Mouse (Mus musculus): ENCODE data around the gene Rbm44.

The Rbm44 gene

DNA sequence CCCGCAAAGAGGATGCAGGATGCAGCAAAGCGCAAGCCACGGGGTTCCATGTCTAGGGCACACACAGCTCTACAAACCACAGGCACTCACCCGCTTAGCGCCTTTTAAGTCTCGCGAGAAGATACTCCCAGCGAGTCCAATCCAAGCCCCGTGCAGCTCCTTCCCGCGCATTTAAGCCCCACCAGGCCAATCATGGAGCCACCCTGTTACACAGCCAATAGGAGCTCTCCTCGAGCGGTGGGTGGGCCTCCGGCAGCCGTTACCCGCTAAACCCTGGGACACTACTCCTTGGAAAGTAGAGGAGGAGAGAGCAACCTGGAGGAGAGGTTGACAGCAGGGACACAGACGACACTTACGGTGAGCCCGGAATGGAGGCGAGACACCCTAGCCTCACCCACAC, at the start of gene Rbm44:
Rbm44 (plus strand) TSS at position 277 of the 400 bp plus-strand sequence.
- DNase-seq: no peak

DNA sequence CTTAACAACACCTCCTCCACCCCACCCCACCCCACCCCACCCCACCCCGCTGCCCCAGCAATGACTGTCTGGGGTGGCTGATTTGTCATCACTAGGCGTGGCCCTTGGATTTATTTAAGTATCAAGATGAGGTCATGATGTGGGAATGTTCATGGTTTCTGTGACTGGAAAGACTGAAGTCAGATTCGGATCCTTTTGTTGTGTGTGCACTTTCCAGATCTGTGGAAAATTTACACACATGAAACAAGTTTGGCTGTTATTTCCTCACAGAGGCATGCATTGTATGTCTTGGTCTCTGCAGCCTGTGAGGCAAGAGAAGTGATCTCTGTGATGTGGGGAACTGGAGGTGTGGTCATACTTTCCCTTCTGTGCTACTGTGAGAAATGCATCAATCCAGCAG, 49.6 kb upstream of the Rbm44 start:
- DNase-seq: peak; percentile 18 to 23

DNA sequence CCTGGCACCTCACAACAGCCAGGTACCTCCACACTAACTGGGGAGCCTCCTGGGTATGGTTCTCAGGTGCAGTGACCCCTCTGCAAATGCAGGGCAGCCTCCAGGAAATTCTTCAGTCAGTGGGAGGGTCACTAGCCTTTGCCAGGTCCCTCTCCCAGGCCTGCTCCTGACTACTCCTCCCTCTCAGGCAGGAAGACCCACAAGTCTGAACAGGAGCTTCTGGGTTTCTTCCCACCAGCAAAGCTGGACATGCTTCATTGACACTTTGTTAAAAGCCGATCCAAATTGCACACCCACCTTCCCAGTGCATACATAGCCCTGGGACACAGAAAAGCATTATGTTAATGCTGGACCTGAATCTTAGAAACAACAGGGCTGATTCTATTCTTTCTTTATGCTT, 49.0 kb upstream of the Rbm44 start:
- DNase-seq: peak in 1 of 2 experiments; percentile 20

DNA sequence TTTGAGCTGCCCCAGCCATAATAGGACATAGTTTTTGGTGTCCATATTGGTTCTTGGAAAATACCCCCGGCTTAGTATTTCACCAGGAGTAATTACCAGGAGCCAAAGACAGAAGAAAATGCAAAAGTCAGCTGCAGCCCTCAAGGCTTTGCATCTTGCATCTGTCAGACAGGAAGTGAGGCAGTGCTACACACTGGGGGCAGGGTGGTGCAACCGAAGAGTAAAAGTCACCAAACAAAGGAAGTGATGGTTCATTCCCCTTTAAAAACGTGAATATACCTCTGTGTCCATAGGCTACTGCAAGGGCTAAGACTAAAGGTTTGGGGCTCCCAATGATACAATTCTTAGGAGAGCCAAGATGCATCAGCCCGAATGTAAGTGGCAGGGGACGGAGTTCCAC, 48.4 kb upstream of the Rbm44 start:
- peak; percentile 27 to 30 for DNase-seq

DNA sequence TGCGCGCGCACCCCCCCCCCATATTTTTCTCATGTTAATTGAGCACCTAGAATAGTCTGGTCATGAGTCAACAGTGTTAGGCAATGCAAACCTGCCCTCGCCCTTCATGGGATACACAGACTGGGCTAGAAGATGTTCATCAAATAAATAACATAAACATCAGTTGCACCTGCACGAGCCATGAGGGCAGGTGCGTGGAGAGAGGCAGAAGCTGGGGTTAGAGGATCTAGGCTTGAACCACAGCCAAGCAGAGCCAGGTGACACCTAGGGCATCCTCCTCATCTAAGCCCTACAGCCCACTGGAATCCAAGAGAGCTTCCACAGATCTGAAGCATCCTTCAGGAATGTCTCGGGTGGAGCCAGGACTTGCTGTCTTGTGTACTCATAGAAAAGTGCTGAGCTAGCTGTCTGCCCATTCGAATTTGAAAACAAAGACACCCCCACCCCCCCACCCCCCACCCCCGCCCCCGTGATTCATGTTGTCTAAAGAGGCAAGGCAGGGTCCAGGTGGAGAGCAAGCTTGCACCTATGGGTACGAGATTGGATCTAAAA, 47.5 kb upstream of the Rbm44 start:
- peak in 1 of 2 experiments; percentile 16 for DNase-seq

DNA sequence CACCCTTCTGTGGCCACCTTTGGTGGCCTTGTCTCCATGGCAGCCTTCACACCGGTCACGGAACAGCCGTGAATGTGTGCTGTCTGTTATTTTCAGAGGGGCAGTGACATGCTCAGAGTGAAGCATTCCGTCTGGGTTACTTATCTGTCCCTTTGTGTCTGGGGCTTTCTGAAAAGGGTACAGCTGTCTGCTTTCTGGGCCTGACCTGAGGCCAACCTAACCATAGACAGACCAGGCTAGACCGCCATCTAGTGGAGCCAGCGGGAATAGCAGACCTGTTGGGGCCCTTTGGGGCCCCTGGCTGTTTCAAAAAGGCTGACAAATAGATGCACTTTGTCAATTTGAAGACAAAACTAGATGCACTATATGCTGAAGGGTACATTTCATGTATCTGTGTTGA, 46.0 kb upstream of the Rbm44 start:
- peak; percentile 75 to 85 for DNase-seq

DNA sequence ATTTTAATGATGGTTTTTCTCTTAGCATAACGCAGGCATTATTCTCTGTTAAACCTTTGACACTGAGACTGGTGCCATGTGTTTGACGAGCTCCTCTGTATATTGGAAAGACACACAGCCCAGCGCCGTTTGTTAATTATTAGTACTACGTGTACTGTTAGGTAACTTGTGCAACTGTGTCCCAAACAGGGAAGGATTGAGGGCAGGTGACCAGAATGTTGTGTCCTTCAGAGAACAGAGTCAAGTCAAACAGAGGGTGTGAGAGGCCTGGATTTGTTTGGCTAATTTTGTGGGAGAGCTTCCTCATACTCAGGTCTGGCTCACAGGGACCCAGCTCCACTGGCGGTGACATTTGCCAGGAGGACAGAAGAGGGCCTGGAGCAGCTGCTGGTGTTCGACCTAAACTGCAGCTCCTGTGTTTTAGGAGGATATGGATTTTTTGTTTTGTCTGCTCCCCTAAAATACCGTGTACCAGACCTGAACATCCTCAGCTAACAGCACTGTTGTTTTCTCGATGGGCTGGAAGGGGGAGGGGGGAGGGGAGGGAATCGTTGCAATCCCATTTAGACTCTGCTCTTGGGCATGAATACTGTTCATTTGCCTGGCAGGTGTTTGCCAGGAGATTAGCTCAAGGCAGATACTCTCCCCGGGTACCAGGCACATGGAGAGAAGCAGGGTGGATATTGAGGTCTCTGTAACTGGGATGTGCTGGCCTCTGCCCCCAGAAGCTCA, 43.0 kb upstream of the Rbm44 start:
- no peak for DNase-seq

DNA sequence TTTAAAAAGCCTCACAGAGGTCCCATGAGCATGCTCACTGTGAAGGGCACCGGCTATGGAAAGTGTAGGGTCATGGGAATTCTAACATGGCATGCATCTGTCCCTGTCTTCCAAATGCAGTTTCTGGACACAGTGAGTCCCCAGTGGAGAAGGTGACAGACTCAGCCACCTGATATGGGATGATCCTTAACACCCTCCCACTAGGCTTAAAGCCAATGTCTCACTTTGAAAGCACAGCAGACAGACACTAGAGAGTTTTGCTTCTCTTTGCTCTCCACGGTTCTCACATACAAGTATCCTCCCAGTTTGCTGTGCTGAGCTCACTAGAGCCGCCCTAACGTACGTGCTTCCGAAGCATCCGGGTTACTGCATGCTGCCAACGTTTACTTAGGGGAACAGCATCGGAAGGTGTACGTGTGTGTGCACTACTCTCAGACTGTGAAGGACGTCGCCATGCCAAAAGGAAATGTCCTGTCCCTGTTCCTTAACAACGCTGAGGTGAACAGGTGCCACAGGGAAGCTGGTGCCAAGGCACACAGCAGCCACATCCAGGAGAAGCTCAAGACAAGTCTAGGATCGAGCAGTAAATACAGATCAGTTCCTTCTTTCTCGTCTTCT, 41.4 kb upstream of the Rbm44 start:
- DNase-seq: peak in 1 of 2 experiments; percentile 52

DNA sequence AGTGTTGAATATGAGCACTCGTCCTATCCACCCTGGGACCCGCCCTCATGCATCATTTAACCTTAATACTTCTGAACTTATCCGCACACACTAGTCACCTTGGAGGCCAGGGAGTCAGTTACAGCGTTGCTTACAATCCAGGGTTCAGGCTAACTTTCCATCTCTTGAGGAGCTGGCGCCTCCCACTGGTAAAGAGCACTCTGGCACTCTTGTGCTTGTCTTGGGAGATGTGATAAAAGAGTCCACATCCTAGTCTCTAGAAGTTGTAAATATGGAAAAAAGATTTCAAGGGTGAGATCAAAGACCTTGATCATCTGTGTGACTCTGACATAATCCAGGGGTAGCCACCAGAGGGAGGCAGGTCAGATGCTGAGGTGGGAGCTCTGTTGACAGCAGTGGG, 37.3 kb upstream of the Rbm44 start:
- DNase-seq: no peak

DNA sequence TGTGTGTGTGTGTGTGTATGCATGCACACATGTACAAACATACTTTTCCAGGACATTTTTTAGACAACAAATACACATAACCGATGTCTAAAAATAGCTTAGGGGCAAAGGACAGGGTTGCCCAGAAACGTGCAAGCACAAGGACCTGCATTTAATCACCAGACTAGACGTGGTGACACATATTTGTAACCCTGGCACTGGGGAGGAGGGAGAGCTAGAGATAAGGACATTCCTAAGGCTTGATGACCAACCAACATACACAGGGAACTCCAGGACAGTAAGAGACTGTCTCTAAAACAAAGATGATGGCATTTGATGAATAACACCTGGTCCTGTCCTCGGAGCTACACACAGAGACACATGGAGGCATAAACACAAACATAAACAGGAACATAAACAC, 35.6 kb upstream of the Rbm44 start:
- no peak for DNase-seq

DNA sequence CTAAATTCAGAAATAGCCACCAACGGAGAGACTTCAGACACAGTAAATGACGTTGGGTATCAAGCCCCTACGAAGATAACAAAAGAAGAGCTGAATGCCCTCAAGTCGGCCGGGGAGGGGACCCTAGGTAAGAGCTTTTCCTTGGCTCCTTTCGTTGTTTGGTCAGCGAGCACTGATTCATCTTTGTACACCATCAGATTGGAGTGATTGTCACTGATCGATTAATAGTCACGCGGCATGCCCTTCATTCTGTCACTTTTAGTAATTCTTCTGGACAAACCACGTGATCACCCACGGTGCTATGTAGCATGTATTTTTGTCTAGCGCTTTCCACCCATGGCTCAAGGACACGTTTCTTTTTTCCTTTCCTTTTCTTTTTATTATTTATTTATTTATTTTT, 32.7 kb upstream of the Rbm44 start:
- peak in 1 of 2 experiments; percentile 2 for DNase-seq

DNA sequence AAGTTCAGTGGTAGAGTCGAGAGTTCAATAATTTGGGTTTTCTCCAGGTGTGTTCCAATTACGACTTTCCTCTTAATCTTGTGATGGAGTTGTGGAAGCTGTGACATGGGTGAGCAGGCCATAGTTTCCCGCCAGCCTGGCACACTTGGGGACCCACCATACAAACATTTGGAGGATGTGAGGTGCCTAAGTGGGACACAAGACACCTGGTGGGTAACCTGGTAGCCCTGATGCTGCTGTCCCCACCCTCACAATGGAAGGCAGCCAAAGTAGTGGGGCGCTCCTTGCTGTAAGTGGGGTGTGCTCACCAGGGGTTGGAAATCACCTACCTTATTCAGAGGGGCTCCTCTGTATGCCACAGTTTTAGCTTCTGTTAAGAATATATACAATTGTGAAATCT, 32.3 kb upstream of the Rbm44 start:
- peak in 1 of 2 experiments; percentile 10 for DNase-seq

DNA sequence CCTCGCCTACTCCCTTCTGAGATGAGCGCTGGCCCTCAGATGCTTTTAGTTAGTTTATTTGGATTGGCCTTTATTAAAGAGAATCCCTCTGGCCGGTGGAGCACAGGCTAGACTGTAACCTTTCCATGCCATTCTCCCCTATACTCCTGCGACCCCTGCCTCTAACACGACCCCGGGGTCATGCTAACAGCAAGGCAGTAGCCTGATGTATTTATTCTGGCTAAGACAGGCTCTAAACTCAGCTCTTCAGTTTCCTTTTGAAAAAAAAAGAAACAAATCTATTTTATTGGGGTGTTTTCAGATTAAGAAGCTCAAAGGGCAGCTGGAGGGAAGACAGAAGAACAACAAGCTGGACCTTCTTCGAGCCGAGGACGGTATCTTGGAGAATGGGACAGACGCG, 22.8 kb upstream of the Rbm44 start:
- DNase-seq: no peak

DNA sequence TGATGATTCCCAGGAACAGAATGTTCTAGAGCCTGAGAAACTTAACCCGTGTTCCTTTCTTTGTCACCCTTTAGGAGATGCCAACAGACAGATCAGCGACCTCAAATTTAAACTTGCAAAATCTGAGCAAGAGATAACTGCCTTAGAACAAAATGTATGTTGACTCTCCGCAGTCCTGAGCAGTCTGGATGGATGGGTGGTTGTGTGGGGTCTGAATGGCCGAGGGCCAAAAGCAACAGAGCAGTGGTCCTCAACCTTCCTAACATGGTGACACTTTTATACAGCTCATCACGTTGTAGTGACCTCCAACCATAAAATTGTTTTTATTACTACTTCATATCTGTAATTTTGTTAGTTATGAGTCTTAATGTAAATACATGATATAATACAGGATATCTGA, 21.9 kb upstream of the Rbm44 start:
- DNase-seq: no peak

DNA sequence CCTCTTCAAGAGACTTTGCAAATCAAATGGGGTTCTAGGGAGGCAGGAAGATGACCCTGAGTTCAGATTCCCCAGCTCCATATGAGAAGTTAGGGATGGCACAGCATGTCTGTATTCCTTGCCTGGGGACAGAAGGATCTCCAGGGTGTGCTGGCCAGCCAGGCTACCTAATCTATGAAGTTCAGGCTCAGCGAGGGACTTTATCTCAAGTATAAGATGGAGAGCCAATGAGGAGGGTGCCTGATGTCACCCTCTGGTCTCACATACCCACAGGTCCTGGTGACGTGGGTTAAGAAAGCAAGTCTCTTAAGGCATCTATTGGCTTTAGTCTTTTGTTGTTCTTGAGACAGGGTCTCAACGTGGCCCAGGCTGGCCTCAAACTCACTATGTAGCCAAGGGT, 21.4 kb upstream of the Rbm44 start:
- no peak for DNase-seq

DNA sequence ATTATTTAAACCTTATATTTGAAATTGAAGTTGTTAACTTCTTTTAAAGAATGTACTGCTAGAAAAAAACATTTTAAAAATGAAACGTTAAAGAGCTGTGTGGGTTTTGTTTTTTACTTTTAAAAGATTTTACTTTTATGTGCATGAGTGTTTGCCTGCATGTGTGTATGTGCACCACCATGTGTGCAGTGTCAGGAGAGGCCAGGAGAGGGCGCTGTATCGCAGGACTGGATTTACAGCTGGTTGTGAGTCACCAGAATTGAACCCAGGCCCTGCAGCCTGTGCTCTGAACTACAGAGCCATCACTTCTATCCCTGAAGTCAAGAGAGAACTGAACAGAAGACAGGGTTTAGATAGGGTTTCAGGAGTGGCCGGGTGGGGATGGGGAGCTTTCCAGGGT, 16.0 kb upstream of the Rbm44 start:
- no peak for DNase-seq

DNA sequence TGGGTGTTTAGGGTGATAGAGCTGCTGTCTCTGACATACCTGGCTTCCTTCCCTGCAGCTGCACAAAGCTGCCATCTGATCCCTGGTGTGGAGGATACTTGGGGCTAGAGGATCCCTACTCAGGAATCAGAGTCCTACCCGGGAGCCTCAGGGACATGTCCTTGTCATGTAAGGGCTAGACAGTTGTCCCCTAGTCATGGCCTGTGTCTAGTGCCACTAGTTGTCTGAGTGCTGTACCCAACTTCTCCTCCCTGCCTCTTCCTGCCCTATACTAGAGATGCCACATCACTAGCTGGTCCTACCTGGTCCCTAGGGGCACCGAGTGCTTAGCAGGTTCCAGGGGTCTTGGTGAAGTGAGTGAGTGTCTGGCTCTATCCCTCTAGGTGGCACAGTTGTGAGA, 7.9 kb upstream of the Rbm44 start:
- DNase-seq: no peak

DNA sequence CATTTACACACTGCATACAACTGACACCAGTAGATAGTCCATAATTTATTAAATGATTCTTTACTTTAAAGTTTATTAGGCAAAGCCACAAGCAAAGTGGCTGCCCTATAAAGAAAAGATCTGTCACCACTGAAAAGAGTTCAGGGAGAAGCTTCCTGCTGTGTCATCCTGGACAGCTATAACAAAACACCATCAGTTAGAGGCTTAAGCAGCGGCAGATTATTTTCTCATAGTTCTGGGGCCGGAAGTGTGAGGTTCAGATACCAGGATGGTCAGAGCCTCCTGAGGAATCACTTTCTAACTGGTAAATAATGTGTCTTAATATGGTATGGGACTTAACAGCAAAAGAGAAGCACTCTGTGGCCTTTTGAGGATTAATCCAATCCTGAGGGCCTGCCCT, 6.6 kb downstream of the Rbm44 start:
- DNase-seq: no peak

DNA sequence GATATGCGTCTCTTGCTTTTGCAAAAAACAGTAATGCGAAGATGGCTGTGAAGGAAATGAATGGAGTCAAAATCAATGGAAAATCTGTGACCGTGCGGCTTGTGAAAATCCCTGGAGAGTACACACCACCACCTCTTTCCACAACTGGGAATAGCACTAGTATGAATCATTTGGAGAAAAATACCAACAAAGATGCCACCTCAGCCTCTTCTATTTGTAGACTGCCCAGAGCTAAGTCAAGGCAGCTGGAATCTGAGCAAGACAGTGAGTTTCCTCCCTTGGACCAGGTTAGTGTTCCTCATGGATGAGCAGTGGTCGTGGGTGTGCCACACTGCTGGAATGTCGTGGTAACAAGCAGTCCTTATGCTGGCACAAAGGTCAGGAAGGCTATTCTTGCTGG, 21.9 kb downstream of the Rbm44 start:
- DNase-seq: no peak

DNA sequence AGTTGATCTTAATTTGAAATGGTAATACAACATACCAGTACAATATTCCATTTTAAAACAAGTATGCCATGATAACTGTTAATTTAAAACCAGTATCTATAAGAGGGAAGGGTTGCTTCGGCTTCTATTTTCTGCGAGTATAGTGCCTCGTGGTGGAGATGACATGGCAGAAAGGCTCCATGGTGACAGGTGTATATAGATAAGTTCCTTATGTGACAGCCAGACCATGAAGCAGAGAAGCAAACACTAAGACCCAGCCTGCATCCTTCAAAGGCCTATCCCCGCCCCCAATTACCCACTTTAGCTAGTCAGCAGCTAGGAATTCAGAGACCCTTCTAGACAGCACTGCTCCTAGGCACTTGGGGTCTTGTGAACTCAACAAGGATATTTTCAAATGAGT, 24.3 kb downstream of the Rbm44 start:
- no peak for DNase-seq

DNA sequence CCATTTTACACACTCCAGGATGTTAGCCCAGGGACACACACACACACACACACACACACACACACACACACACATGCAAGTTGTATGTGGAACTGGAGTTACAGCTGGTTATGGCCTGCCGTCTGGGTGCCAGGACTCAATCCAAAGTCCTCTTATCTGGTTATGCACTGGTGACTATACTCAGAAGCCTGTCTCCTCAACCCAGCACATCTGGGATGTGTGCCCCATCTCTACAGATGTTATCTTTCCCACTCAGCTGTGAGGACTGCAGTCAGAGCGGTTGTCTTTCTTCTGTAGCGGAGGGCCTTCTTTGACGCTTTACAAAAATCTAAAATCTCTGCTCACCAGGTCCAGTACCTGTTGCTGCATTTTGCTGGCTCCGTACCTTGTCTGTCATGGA, 29.9 kb downstream of the Rbm44 start:
- no peak for DNase-seq

DNA sequence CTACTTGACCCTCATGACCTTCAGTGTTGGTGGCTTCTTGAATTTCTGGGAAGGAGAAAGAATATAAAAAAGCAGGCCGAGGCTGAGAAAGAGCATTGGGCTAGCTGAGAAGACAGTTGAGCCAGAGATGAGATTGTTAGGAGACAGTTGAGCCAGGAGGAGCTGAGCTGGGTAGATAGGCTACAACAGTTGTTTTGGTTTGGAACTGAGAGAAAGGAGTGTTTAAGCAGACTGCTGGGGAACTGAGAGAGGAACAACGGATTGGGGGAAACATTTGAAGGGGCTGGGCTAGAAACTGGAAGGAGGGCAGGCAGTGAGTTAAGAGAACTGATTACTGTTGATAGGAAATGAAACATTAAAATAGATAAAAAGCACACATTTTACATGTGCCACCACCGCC, 31.1 kb downstream of the Rbm44 start:
- DNase-seq: no peak

DNA sequence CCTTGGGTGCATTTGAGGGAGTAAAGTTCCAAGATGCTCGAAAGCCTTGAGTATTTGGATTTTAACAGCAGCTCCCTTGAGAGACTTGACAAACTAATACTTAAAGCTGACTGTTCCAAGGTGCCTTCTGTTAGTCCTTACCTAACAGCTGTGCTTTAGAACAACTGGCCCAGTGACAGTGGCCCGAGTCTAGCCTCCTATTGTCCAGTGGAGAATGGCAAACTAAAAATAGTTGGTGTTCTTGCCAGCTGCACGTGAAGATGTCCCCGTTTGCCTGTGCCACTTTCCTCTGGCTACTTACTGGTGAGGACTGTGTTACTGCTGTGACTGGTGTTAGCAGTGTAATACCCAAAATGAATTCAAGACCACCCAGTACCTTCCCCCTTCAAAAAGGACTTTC, 32.0 kb downstream of the Rbm44 start:
- DNase-seq: no peak

DNA sequence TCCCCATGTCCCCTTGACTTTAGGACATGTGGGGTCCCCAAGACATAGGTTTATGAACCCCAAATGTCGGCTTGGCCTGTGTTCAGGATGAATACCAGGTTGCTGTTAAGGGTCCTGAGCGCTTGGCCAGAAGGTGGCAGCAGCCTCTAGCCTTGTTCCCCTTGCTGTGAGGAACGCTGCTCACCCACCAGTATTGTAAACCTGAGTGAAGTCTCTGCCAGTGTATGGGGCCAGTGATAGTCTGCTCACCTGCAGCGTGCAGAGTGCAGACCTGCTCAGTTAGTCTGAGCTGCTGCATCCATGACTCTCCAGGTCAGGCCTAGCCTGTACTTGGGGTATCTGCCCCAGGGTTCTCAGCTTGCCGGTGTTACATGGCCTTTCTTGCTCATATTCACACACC, 34.2 kb downstream of the Rbm44 start:
- DNase-seq: peak; percentile 73 to 84
